Mouse (Mus musculus): ENCODE measurements around the gene Plbd2.
A peak's percentile ranks its signal among the peaks of the same experiment; 100 is the strongest.
"Not testable (repeated sequence)": the region's sequence is repeated elsewhere in the genome, so short reads cannot be mapped to it uniquely, and the experiment has no call there.

The Plbd2 gene

GRCm38 (mm10) chr5:120510982-120511642 is 7.7 kb upstream of the Plbd2 start, which contains the start of gene Slc8b1:
Gene Slc8b1 (plus strand): TSS chr5:120511168.
- DNase-seq: peak; percentile 84

DNA sequence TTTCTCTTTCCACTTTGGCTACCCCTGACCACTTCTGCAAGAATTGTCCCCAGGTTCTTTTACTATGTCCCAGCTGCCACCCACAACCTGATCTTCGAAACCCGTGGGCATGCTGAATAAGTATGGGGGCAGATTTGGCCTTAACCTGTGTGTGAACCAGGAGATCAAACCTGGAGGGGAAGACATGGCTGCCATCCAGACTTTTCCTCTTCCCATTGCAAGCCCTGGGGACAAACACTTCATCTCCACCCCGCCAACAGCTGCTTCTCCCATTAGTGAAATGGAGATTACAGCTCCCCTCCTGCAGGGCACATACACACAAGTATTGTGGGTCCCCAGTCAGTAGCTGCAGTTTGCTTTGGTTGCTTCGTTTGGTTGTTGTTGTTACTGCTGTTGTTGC is 3.9 kb upstream of the Plbd2 start:
- DNase-seq: no peak

- DNase-seq: no peak
These were observed 3.1 kb upstream of the Plbd2 start for GRCm38 (mm10) chr5:120506490-120506889.

DNA sequence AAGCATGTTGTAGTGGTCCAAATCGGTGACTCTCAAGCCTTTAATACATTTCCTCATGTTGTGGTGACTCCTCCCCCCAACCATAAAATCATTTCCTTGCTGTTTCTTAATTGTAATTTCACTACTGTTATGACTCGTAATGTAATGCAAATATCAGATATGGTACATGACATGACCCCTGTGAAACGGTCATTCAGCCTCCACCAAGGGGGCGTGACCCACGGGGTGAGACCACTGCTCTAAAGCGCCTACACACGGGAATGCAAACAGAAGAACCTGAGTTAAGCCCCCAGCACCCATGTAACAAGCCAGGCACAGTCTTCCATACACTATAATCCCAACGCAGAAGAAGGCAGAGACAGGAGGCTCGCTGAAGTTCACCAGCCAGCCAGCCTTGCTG is 2.4 kb upstream of the Plbd2 start:
- no peak for DNase-seq

DNA sequence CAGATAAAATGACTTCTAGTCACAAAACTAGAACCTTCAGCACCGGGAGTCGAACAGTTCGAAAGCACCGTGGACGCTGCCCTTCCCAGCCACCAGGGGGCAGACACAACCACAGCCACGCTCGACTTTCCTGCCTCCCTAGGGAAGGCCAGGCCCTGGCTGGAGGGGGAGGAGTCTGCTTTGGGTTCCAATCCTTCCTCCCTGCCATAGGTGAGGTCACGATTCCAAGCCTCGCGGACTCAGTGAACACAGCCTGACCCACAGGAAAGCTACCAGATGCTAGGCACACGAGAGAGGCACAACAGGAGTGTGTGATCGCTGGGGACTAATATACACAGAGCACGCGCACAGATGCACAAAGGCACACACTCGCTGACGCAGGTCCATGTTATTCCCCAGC is 1.9 kb upstream of the Plbd2 start:
- DNase-seq: peak; percentile 32 to 48

DNA sequence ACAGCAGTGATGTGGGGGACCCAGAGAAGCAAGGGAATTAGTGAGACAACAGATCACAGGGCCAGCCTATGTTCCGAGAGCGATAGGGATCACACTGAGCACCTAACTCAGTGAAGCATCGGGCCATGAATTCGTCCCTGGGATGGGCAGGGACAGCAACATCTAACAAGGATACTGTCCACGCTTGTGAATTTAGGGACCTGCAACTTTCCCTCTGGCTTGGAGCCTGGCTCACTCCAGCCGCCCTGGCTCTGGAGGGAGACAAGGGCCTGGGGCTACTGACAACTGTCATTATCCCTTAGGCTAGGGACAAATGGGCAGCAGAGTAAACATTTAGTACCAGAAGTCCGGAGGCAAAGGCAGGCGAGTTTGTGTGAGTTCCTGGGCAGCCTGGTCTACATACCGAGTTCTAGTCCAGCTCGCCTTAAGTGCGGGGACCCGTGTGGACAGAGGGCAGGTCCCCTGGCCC is 716 bp downstream of the Plbd2 start:
- DNase-seq: no peak

GRCm38 (mm10) chr5:120502147-120502621 is 1.2 kb downstream of the Plbd2 start:
- DNase-seq: no peak

- DNase-seq: not testable (repeated sequence)
These were observed 2.8 kb downstream of the Plbd2 start for GRCm38 (mm10) chr5:120500609-120501008.

- DNase-seq: no peak
These were observed 4.2 kb downstream of the Plbd2 start for GRCm38 (mm10) chr5:120499202-120499601.

DNA sequence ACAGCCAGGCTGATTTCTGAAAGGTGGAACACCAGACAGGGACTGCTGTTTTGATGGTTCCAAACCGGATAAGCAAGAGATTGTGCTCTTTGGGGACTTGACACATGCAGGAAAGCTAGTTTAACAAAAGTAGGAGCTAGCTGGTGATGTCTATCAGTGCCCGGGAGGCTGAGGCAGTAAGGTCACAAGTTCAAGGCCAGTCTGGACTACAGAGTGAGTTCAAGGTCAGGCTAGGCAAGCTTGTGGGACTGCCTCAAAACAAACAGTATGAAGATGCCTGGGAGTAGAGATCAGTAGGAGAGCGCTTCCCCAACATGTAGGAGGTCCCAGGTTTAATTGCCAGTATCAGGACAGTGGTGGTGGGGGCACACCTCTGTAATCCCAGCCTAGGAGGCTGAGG is 6.4 kb downstream of the Plbd2 start:
- no peak for DNase-seq

- DNase-seq: no peak
These were observed 7.7 kb downstream of the Plbd2 start for GRCm38 (mm10) chr5:120495703-120496226.

GRCm38 (mm10) chr5:120495064-120495702 is 8.2 kb downstream of the Plbd2 start:
- DNase-seq: no peak

DNA sequence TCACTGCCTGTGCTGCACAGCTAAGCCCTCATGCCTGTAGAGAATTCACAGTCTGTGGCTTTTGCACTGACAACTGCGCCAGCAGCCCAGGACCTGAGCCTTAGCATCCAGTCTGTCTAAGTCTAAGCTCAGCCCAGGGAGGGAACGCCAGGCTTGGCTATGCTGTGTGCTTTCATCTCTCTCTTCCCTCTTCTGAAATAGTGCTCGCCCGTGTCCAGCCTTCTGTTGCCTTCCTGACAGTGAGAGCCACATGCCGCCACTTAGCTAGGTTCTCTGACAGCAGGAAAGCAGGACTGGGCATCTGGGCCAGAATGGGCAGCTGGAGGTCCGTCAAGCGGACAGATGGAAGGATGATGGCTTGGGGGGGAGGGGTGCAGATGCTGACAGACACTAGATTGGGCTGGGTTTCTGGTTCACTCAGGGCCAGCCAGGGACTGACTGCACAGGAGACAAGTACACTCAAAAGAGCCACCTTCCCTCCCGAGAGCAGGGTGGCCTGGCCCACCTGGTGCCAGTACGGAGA is 9.5 kb downstream of the Plbd2 start:
- no peak for DNase-seq

GRCm38 (mm10) chr5:120493440-120493839 is 10.0 kb downstream of the Plbd2 start:
- DNase-seq: no peak

- no peak for DNase-seq
These were observed 11.0 kb downstream of the Plbd2 start for GRCm38 (mm10) chr5:120492437-120492836.

GRCm38 (mm10) chr5:120490679-120491192 is 12.7 kb downstream of the Plbd2 start:
- no peak for DNase-seq

GRCm38 (mm10) chr5:120487844-120488243 is 15.6 kb downstream of the Plbd2 start:
- DNase-seq: no peak

- no peak for DNase-seq
These were observed 20.0 kb downstream of the Plbd2 start for GRCm38 (mm10) chr5:120483399-120483798.

- no peak for DNase-seq
These were observed 22.2 kb downstream of the Plbd2 start for GRCm38 (mm10) chr5:120481205-120481604.

DNA sequence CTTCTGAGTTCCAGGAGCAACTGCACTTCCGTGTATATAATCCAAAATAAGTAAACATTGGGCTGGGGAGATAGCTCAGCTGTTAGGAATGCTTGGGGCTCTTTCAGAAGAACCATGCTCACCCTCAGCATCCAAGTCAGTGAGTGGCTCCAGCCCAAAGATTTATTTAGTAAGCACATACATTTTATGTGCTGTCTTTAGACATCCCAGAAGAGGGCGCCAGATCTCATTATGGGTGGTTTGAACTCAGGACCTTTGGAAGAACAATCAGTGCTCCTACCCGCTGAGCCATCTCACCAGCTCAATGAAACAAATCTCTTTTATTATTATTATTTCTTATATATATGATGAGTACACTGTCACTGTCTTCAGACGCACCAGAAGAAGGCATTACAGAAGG is 23.9 kb downstream of the Plbd2 start:
- no peak for DNase-seq

- no peak for DNase-seq
These were observed 25.4 kb downstream of the Plbd2 start for GRCm38 (mm10) chr5:120477993-120478392.

- no peak for DNase-seq
These were observed 27.1 kb downstream of the Plbd2 start, which contains the start of gene Sds for GRCm38 (mm10) chr5:120476296-120476695. Gene Sds (plus strand): TSS chr5:120476526.

- DNase-seq: no peak
These were observed 27.6 kb downstream of the Plbd2 start for GRCm38 (mm10) chr5:120475861-120476260.

DNA sequence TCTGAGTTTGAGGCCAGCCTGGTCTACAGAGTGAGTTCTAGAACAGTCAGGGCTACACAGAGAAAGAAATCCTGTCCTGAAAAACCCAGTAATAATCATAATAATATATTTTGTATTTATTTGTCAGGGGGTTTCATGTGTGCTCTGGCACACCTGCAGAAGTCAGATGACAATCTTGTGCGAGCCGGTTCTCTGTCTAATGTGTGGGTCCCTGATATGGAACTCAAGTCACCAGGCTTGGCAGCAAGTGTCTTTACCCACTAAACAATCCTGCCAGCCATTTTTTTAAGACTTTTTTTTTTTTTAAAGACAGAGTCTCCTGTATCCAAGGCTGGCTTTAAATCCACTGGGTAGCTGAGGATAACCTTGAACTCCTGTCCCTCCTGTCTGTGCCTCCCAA is 30.1 kb downstream of the Plbd2 start:
- no peak for DNase-seq
